Mouse (Mus musculus) bone marrow macrophage, adult 2 months (primary cell): ENCODE results near the gene Gm4513.
"Not testable (repeated sequence)": the region's sequence is repeated elsewhere in the genome, so short reads cannot be mapped to it uniquely, and the experiment has no call there.

ENCODE experiments used
- CTCF ChIP-seq: IDR thresholded peaks from 2 replicates; pipeline ENCODE4 v1.5.1; 2012; ENCODE audit warnings: low read depth, mild to moderate bottlenecking, low read length, moderate library complexity
- POLR2A ChIP-seq: IDR thresholded peaks from 2 replicates; pipeline ENCODE4 v1.6.1; 2012; ENCODE audit warnings: mild to moderate bottlenecking, low read depth, low read length, borderline replicate concordance

GRCm38 (mm10) chr7:20576141-20576540 is 22.7 kb downstream of the Gm4513 start, which contains the start of gene Gm4141:
- not testable (repeated sequence) for TF ChIP-seq POLR2A, CTCF
